Mouse (Mus musculus): ENCODE measurements around the gene Rtl8c.
"Not testable (repeated sequence)": the region's sequence is repeated elsewhere in the genome, so short reads cannot be mapped to it uniquely, and the experiment has no call there.

- not testable (repeated sequence) for TF ChIP-seq CTCF (IDR thresholded peaks at IDR 0.05; ENCODE audit: control insufficient read depth, insufficient read depth, insufficient replicate concordance, low read depth, low read length); POLR2A (IDR thresholded peaks at IDR 0.05; ENCODE audit: control insufficient read depth, low read depth, low read length)
Measured at GRCm38 (mm10) chrX:53642604-53642979, 34.8 kb downstream of the Rtl8c start.
